Mouse (Mus musculus): ENCODE measurements around the gene Spata32. TPM values are rescaled to one million over a fixed set of nuclear protein-coding genes. Genes with fewer than 3 reads are reported as not detected.

The Spata32 gene
- not detected for polyA plus RNA-seq (2017; shearing (Covaris generic))

GRCm38 (mm10) chr11:103217790-103218516 is at the start of gene Spata32:
TSS of gene Spata32 (minus strand) at chr11:103218432.

GRCm38 (mm10) chr11:103267346-103268219 is 49.4 kb upstream of the Spata32 start, which contains the start of gene Map3k14:
TSS of gene Map3k14 (minus strand) at chr11:103267472.

GRCm38 (mm10) chr11:103208458-103208857 is 9.8 kb downstream of the Spata32 start, which contains the start of gene 1700023F06Rik:
TSS of gene 1700023F06Rik (minus strand) at chr11:103208558.

GRCm38 (mm10) chr11:103170494-103171285 is 47.5 kb downstream of the Spata32 start, which contains the start of gene Fmnl1:
TSS of gene Fmnl1 (plus strand) at chr11:103171107.

Other genes with a start within 250 kb of the Spata32 start
- 66.1 TPM for gene Nmt1, start 190.2 kb downstream of the Spata32 start, polyA plus RNA-seq (2017; shearing (Covaris generic))
- gene Dcakd, start 190.1 kb downstream of the Spata32 start, polyA plus RNA-seq (2017; shearing (Covaris generic)) = 8.9 TPM
- gene Plcd3, start 116.8 kb downstream of the Spata32 start, polyA plus RNA-seq (2017; shearing (Covaris generic)) = 0.99 TPM
- gene Acbd4, start 116.8 kb downstream of the Spata32 start, polyA plus RNA-seq (2017; shearing (Covaris generic)) = 39.0 TPM
- 10.8 TPM for gene Hexim1, start 102.2 kb downstream of the Spata32 start, polyA plus RNA-seq (2017; shearing (Covaris generic))
- gene Hexim2, start 86.0 kb downstream of the Spata32 start, polyA plus RNA-seq (2017; shearing (Covaris generic)) = 3.0 TPM
- 178 TPM for gene Fmnl1, start 47.3 kb downstream of the Spata32 start, polyA plus RNA-seq (2017; shearing (Covaris generic))
- gene 1700023F06Rik, start 9.9 kb downstream of the Spata32 start, polyA plus RNA-seq (2017; shearing (Covaris generic)) = not detected
- gene Map3k14, start 49.0 kb upstream of the Spata32 start, polyA plus RNA-seq (2017; shearing (Covaris generic)) = 154 TPM
- gene Arhgap27, start 145.3 kb upstream of the Spata32 start, polyA plus RNA-seq (2017; shearing (Covaris generic)) = 57.1 TPM
- 23.3 TPM for gene Plekhm1, start 194.3 kb upstream of the Spata32 start, polyA plus RNA-seq (2017; shearing (Covaris generic))